Mouse (Mus musculus) G1E (cell line): Measurements from ENCODE around the gene Hand1.
"Not testable (repeated sequence)": the region's sequence is repeated elsewhere in the genome, so short reads cannot be mapped to it uniquely, and the experiment has no call there.

Source experiments
- CTCF ChIP-seq: IDR thresholded peaks from 2 replicates; pipeline ENCODE4 v1.5.1; 2012; ENCODE audit warnings: low read depth, low read length, inconsistent platforms, mixed read lengths
- GATA1 ChIP-seq: IDR thresholded peaks from 2 replicates; pipeline ENCODE4 v1.6.1; 2012; ENCODE audit warnings: borderline replicate concordance, low read length, inconsistent platforms, mixed read lengths
- TAL1 ChIP-seq: conservative IDR thresholded peaks from 2 replicates; pipeline ENCODE4 v1.6.1; 2012; ENCODE audit warnings: low read depth, low read length, inconsistent platforms, mixed read lengths

- not testable (repeated sequence) for TF ChIP-seq CTCF, GATA1, TAL1
Observed at GRCm38 (mm10) chr11:57846421-57847363, 14.1 kb upstream of the Hand1 start.
